Mouse (Mus musculus) gonadal fat pad, adult 2 months (tissue): ENCODE data around the gene Sgo2a. TPM values are rescaled to one million over a fixed set of nuclear protein-coding genes. Genes with fewer than 3 reads are reported as not detected.

Experiments used
- polyA plus RNA-seq: library from polyadenylated mRNA; depleted of rRNA; stranded (reverse); fragments of >200 nt; gene quantifications from 2 replicates; pipeline ENCODE4 v1.2.3, GENCODE M21; 2012; rRNA removed

The Sgo2a gene
- polyA plus RNA-seq, 1 experiment, result 0.31 TPM

Other genes starting within 250 kb of the Sgo2a start
- 2.4 and 2.7 TPM in 2 replicates for gene Spats2l, start 221.8 kb upstream of the Sgo2a start, polyA plus RNA-seq
- 7.3 and 8.5 TPM in 2 replicates for gene Kctd18, start 23.0 kb downstream of the Sgo2a start, polyA plus RNA-seq
- 20.7 and 23.5 TPM in 2 replicates for gene Aox1, start 34.0 kb downstream of the Sgo2a start, polyA plus RNA-seq
- 1.1 and 1.5 TPM in 2 replicates for gene Aox3, start 117.2 kb downstream of the Sgo2a start, polyA plus RNA-seq
- not detected in 2 replicates for gene Aox4, start 214.4 kb downstream of the Sgo2a start, polyA plus RNA-seq